Mouse (Mus musculus): ENCODE results near the gene Kri1.

DNA sequence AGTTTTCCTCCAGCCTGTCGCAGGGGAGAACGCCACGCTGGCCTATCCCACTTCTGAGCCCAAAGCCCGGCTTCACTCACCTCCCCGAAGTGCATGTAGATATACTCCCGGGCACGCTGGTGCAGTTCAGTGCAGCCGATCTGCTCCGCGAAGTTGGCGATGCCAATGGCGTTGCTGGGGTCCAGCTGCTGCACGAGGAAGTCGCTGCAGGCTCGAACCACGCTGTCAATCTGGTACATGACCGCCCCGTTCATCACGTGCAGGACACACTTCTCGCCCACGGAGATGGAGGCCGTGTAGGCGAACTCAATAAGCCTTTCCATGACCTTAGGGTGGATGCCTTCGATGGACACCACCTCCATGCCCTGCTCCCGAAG lies 50.8 kb downstream of the Kri1 start:
- no peak for TF ChIP-seq CTCF (IDR thresholded peaks at IDR 0.05; ENCODE audit: borderline replicate concordance, insufficient read depth, low read length)
- no peak for TF ChIP-seq POLR2A (IDR thresholded peaks at IDR 0.05; ENCODE audit: low read depth, low read length)
